Mouse (Mus musculus) right cerebral cortex, postnatal 4 days (tissue): ENCODE results near the gene Defb19.

Experiments
- DNase-seq: peaks from one replicate; pipeline ENCODE4 v3.0.0-alpha.2; 2022

Defb19 gene

GRCm38 (mm10) chr2:152580612-152581011 lies 500 bp upstream of the Defb19 start:
- DNase-seq: no peak

- no peak for DNase-seq
Observed at GRCm38 (mm10) chr2:152573484-152573883, 6.6 kb downstream of the Defb19 start.

- DNase-seq: peak; percentile 24
Observed at GRCm38 (mm10) chr2:152572114-152572794, 7.9 kb downstream of the Defb19 start, which contains the start of gene Defb21. Gene Defb21, plus strand, starts transcription at chr2:152572744.

- DNase-seq: no peak
Observed at GRCm38 (mm10) chr2:152570313-152570712, 9.8 kb downstream of the Defb19 start.

GRCm38 (mm10) chr2:152569881-152570280 lies 10.2 kb downstream of the Defb19 start:
- DNase-seq: no peak

- DNase-seq: no peak
Observed at GRCm38 (mm10) chr2:152569038-152569437, 11.1 kb downstream of the Defb19 start, which contains the start of gene Gm17416. Gene Gm17416, plus strand, starts transcription at chr2:152569338.

GRCm38 (mm10) chr2:152556655-152557054 lies 23.5 kb downstream of the Defb19 start:
- DNase-seq: no peak

- peak; percentile 76 for DNase-seq
Observed at GRCm38 (mm10) chr2:152553774-152554423, 26.2 kb downstream of the Defb19 start.

- no peak for DNase-seq
Observed at GRCm38 (mm10) chr2:152548124-152548523, 32.0 kb downstream of the Defb19 start.

GRCm38 (mm10) chr2:152544691-152545090 lies 35.4 kb downstream of the Defb19 start:
- DNase-seq: peak; percentile 61

- no peak for DNase-seq
Observed at GRCm38 (mm10) chr2:152543478-152543877, 36.6 kb downstream of the Defb19 start.

- DNase-seq: no peak
Observed at GRCm38 (mm10) chr2:152542897-152543296, 37.2 kb downstream of the Defb19 start.

- no peak for DNase-seq
Observed at GRCm38 (mm10) chr2:152541979-152542378, 38.1 kb downstream of the Defb19 start.

- DNase-seq: no peak
Observed at GRCm38 (mm10) chr2:152539944-152540710, 40.0 kb downstream of the Defb19 start, which contains the start of gene Defb29. Gene Defb29, minus strand, starts transcription at chr2:152540098.
